10 mouse cellular contexts compared by ENCODE assay signal in genomic region chr15:84223423-84223822, GRCm38 (mm10). TPM values are rescaled to one million over a fixed set of nuclear protein-coding genes. Genes with fewer than 3 reads are reported as not detected.
DNase-seq lines count a peak whose midpoint lies in the region; ATAC-seq and TF ChIP-seq lines count a peak whose summit lies in the region.
"Had no signal": no experiment of that assay in that cellular context is flagged by ENCODE, and none has a peak within 500 bp of the region (broad histone marks: within the 10 kb centered on the region; RNA-seq: fewer than 3 reads in every experiment).

No protein-coding gene starts in this region.

- H3K9me3 ChIP-seq in heart, postnatal 0 days (replicated peaks; ENCODE audit: control insufficient read depth, low read length) = no peaks in the 10 kb centered on the region
- no peaks in the 10 kb centered on the region for H3K9me3 ChIP-seq in hindbrain, embryonic 14.5 days (ENCODE audit: control insufficient read depth, low read length)
- H3K9me3 ChIP-seq: embryonic facial prominence, embryonic 13.5 days; limb, embryonic 12.5 days had no signal

- no peaks in the 10 kb centered on the region for H3K27me3 ChIP-seq in heart, postnatal 0 days (ENCODE audit: control insufficient read depth, insufficient read depth, low read length)
- H3K27me3 ChIP-seq in hindbrain, embryonic 14.5 days (ENCODE audit: control insufficient read depth, insufficient read depth, low read length) = no peaks in the 10 kb centered on the region
- H3K27me3 ChIP-seq: limb, embryonic 12.5 days had no signal

- peak; percentile 47 for TF ChIP-seq CTCF in heart, postnatal 0 days (IDR thresholded peaks at IDR 0.05; ENCODE audit: low read depth)

- no peak overlapping the region for H3K4me3 ChIP-seq in heart, postnatal 0 days (ENCODE audit: low read depth, low read length)
- no peak overlapping the region for H3K4me3 ChIP-seq in hindbrain, embryonic 14.5 days (replicated peaks; ENCODE audit: low read length)
- H3K4me3 ChIP-seq: embryonic facial prominence, embryonic 13.5 days; limb, embryonic 12.5 days had no signal

- WGBS in heart, postnatal 0 days = 37% methylated on average over 6 of the region's 6 CpGs
- WGBS in hindbrain, embryonic 14.5 days = 25% methylated on average over 6 of the region's 6 CpGs

- peak; percentile 49 for DNase-seq in heart, postnatal 0 days (ENCODE audit: low spot score)
- DNase-seq in heart, adult 9 months (ENCODE audit: low spot score in 2 of 2) = no peak
- DNase-seq in right cerebral cortex, postnatal 25 days = peak; percentile 35
- DNase-seq in right cerebral cortex, postnatal 4 days = no peak
- DNase-seq in hindbrain, embryonic 14.5 days (ENCODE audit: low spot score) = no peak
- no peak for DNase-seq in urinary bladder, postnatal 10 days (ENCODE audit: low spot score)
- no peak for DNase-seq in yolk sac, embryonic 10.5 days (ENCODE audit: low spot score)

- peaks cover 9% of the 10 kb centered on the region for H3K4me1 ChIP-seq in heart, postnatal 0 days (ENCODE audit: control insufficient read depth, insufficient read depth)
- H3K4me1 ChIP-seq in hindbrain, embryonic 14.5 days (replicated peaks; ENCODE audit: control insufficient read depth, insufficient read depth, low read length) = peaks cover 42% of the 10 kb centered on the region

- H3K4me2 ChIP-seq in heart, postnatal 0 days (ENCODE audit: low read depth, low read length) = no peak overlapping the region
- H3K4me2 ChIP-seq in hindbrain, embryonic 14.5 days (replicated peaks) = no peak overlapping the region
- H3K4me2 ChIP-seq: embryonic facial prominence, embryonic 13.5 days; limb, embryonic 12.5 days had no signal

- no peak overlapping the region for H3K27ac ChIP-seq in heart, postnatal 0 days (ENCODE audit: low read depth)
- H3K27ac ChIP-seq in hindbrain, embryonic 14.5 days = no peak overlapping the region; the same call in 1 of the 2 replicates
- H3K27ac ChIP-seq: embryonic facial prominence, embryonic 13.5 days; limb, embryonic 12.5 days had no signal

- no peaks in the 10 kb centered on the region for H3K36me3 ChIP-seq in heart, postnatal 0 days (replicated peaks; ENCODE audit: control insufficient read depth, insufficient read depth, low read length)
- H3K36me3 ChIP-seq in hindbrain, embryonic 14.5 days (replicated peaks; ENCODE audit: control insufficient read depth, insufficient read depth) = no peaks in the 10 kb centered on the region
- H3K36me3 ChIP-seq: embryonic facial prominence, embryonic 13.5 days; limb, embryonic 12.5 days had no signal

- H3K9ac ChIP-seq in heart, postnatal 0 days (replicated peaks; ENCODE audit: low read depth, low read length) = no peak overlapping the region
- no peak overlapping the region for H3K9ac ChIP-seq in hindbrain, embryonic 14.5 days
- H3K9ac ChIP-seq: embryonic facial prominence, embryonic 13.5 days; limb, embryonic 12.5 days had no signal

- peak; percentile 33; the same call in 1 of the 2 replicates for ATAC-seq in heart, postnatal 0 days (ENCODE audit: insufficient read depth, low read depth)
- 0 out of 2 replicates have a peak, but pooled peaks have one; percentile 18 for ATAC-seq in hindbrain, embryonic 14.5 days (ENCODE audit: low FRiP score)
- no peak for ATAC-seq in inflammation-experienced regulatory T-cells, adult 6 months

- no peak for TF ChIP-seq EP300 in heart, postnatal 0 days (IDR thresholded peaks at IDR 0.05; ENCODE audit: low read depth)

RNA-seq across cellular contexts. Expression of gene Parvb, which starts 8.4 kb away (rescaled TPM):
- total RNA-seq in heart, postnatal 0 days (2014; rRNA removed; ENCODE audit: low replicate concordance) = 26.1 and 31.8 TPM in 2 replicates
- polyA plus RNA-seq in heart, postnatal 0 days (2015; fragmentation: Nextera tagmentation; extraction: Ambion mirVana) = 10.8 and 11.7 TPM in 2 replicates
- polyA plus RNA-seq in hindbrain, embryonic 14.5 days (2014; fragmentation: Nextera tagmentation; extraction: Ambion mirVana) = 4.1 and 5.1 TPM in 2 replicates
- polyA plus RNA-seq in inflammation-experienced regulatory T-cells, adult 6 months (2017; shearing (Covaris generic)) = 1 to 10 TPM in 1 of 3 experiments, under 1 TPM in 1, not detected in 1; 0.89 to 2.1 TPM

RNA-seq across cellular contexts. Expression of gene Samm50, which starts 31.4 kb away (rescaled TPM):
- total RNA-seq in heart, postnatal 0 days (2014; rRNA removed; ENCODE audit: low replicate concordance) = 34.1 and 42.4 TPM in 2 replicates
- 201 and 207 TPM in 2 replicates for polyA plus RNA-seq in heart, postnatal 0 days (2015; fragmentation: Nextera tagmentation; extraction: Ambion mirVana)
- polyA plus RNA-seq in hindbrain, embryonic 14.5 days (2014; fragmentation: Nextera tagmentation; extraction: Ambion mirVana) = 56.3 and 56.7 TPM in 2 replicates
- polyA plus RNA-seq in inflammation-experienced regulatory T-cells, adult 6 months (2017; shearing (Covaris generic)) = 10 to 100 TPM; 31.9 to 49.9 (median 46.9) TPM

RNA-seq across cellular contexts. Expression of gene Pnpla3, which starts 55.8 kb away (rescaled TPM):
- total RNA-seq in heart, postnatal 0 days (2014; rRNA removed; ENCODE audit: low replicate concordance) = not detected in 2 replicates
- polyA plus RNA-seq in heart, postnatal 0 days (2015; fragmentation: Nextera tagmentation; extraction: Ambion mirVana) = 0.32 and 0.48 TPM in 2 replicates
- polyA plus RNA-seq in hindbrain, embryonic 14.5 days (2014; fragmentation: Nextera tagmentation; extraction: Ambion mirVana) = 3.4 and 4.2 TPM in 2 replicates
- polyA plus RNA-seq in inflammation-experienced regulatory T-cells, adult 6 months (2017; shearing (Covaris generic)) = under 1 TPM in 1 of 3 experiments, not detected in 2; 0.61 TPM

Comparison
In these comparisons a context has a peak if more than half of its experiments do, and no peak if none do; other contexts are left out.
1. DNase-seq: peak in heart, postnatal 0 days (single experiment) and right cerebral cortex, postnatal 25 days (single experiment); none in heart, adult 9 months (0 of 2), right cerebral cortex, postnatal 4 days (single experiment), hindbrain, embryonic 14.5 days (single experiment), urinary bladder, postnatal 10 days (single experiment) and yolk sac, embryonic 10.5 days (single experiment).